Mouse (Mus musculus) liver, adult 2 months (tissue): ENCODE data around the gene Csf3.

ENCODE experiments used
- CTCF ChIP-seq: fragments of 200-500 bp; IDR thresholded peaks from 2 replicates; pipeline ENCODE4 v1.5.1; 2011; ENCODE audit warnings: low read depth, low read length, control low read depth
- POLR2A ChIP-seq: fragments of 200-500 bp; IDR thresholded peaks from 2 replicates; pipeline ENCODE4 v1.6.1; 2011; ENCODE audit warnings: low read length, control low read depth; ENCODE audit not compliant: insufficient read depth; ENCODE audit errors: extremely low read depth

- TF ChIP-seq CTCF (no peak), POLR2A (no peak)
These were observed 37.0 kb upstream of the Csf3 start, which contains the start of gene Gsdma for GRCm38 (mm10) chr11:98664091-98664490.
